Mouse (Mus musculus): ENCODE data around the gene Olfr659. TPM values are rescaled to one million over a fixed set of nuclear protein-coding genes. Genes with fewer than 3 reads are reported as not detected.

The Olfr659 gene
- not detected for polyA plus RNA-seq (2014; fragmentation: Illumina TruSeq; extraction: RNeasy Lipid Tissue Mini Kit (QIAGEN cat#74804); ENCODE audit: low read depth, low replicate concordance)

GRCm38 (mm10) chr7:104666453-104666852 lies at the start of gene Olfr659:
Gene Olfr659 (plus strand): TSS chr7:104666753.

GRCm38 (mm10) chr7:104624494-104624893 lies 42.1 kb upstream of the Olfr659 start, which contains the start of gene Olfr657:
Gene Olfr657 (plus strand): TSS chr7:104624794.

GRCm38 (mm10) chr7:104646841-104647482 lies 19.6 kb upstream of the Olfr659 start, which contains the start of gene Olfr658:
Gene Olfr658 (minus strand): TSS chr7:104647305.

GRCm38 (mm10) chr7:104686201-104686600 lies 19.6 kb downstream of the Olfr659 start, which contains the start of gene Olfr661:
Gene Olfr661 (plus strand): TSS chr7:104686501.

Other genes starting within 250 kb of the Olfr659 start
- 9.6 TPM for gene Trim30a, start 201.6 kb upstream of the Olfr659 start, polyA plus RNA-seq (2014; fragmentation: Illumina TruSeq; extraction: RNeasy Lipid Tissue Mini Kit (QIAGEN cat#74804); ENCODE audit: low read depth, low replicate concordance)
- 6.3 TPM for gene Trim30d, start 158.9 kb upstream of the Olfr659 start, polyA plus RNA-seq (2014; fragmentation: Illumina TruSeq; extraction: RNeasy Lipid Tissue Mini Kit (QIAGEN cat#74804); ENCODE audit: low read depth, low replicate concordance)
- gene Olfr651, start 116.6 kb upstream of the Olfr659 start, polyA plus RNA-seq (2014; fragmentation: Illumina TruSeq; extraction: RNeasy Lipid Tissue Mini Kit (QIAGEN cat#74804); ENCODE audit: low read depth, low replicate concordance): not detected
- gene Olfr652, start 105.9 kb upstream of the Olfr659 start, polyA plus RNA-seq (2014; fragmentation: Illumina TruSeq; extraction: RNeasy Lipid Tissue Mini Kit (QIAGEN cat#74804); ENCODE audit: low read depth, low replicate concordance): not detected
- not detected for gene Olfr653, start 89.4 kb upstream of the Olfr659 start, polyA plus RNA-seq (2014; fragmentation: Illumina TruSeq; extraction: RNeasy Lipid Tissue Mini Kit (QIAGEN cat#74804); ENCODE audit: low read depth, low replicate concordance)
- not detected for gene Olfr654, start 79.7 kb upstream of the Olfr659 start, polyA plus RNA-seq (2014; fragmentation: Illumina TruSeq; extraction: RNeasy Lipid Tissue Mini Kit (QIAGEN cat#74804); ENCODE audit: low read depth, low replicate concordance)
- not detected for gene Olfr655, start 65.0 kb upstream of the Olfr659 start, polyA plus RNA-seq (2014; fragmentation: Illumina TruSeq; extraction: RNeasy Lipid Tissue Mini Kit (QIAGEN cat#74804); ENCODE audit: low read depth, low replicate concordance)
- gene Olfr656, start 52.8 kb upstream of the Olfr659 start, polyA plus RNA-seq (2014; fragmentation: Illumina TruSeq; extraction: RNeasy Lipid Tissue Mini Kit (QIAGEN cat#74804); ENCODE audit: low read depth, low replicate concordance): not detected
- gene Olfr657, start 42.0 kb upstream of the Olfr659 start, polyA plus RNA-seq (2014; fragmentation: Illumina TruSeq; extraction: RNeasy Lipid Tissue Mini Kit (QIAGEN cat#74804); ENCODE audit: low read depth, low replicate concordance): not detected
- not detected for gene Olfr658, start 19.4 kb upstream of the Olfr659 start, polyA plus RNA-seq (2014; fragmentation: Illumina TruSeq; extraction: RNeasy Lipid Tissue Mini Kit (QIAGEN cat#74804); ENCODE audit: low read depth, low replicate concordance)
- not detected for gene Olfr661, start 19.7 kb downstream of the Olfr659 start, polyA plus RNA-seq (2014; fragmentation: Illumina TruSeq; extraction: RNeasy Lipid Tissue Mini Kit (QIAGEN cat#74804); ENCODE audit: low read depth, low replicate concordance)
- not detected for gene Usp17le, start 110.7 kb downstream of the Olfr659 start, polyA plus RNA-seq (2014; fragmentation: Illumina TruSeq; extraction: RNeasy Lipid Tissue Mini Kit (QIAGEN cat#74804); ENCODE audit: low read depth, low replicate concordance)
- 0.22 TPM for gene Usp17lb, start 175.8 kb downstream of the Olfr659 start, polyA plus RNA-seq (2014; fragmentation: Illumina TruSeq; extraction: RNeasy Lipid Tissue Mini Kit (QIAGEN cat#74804); ENCODE audit: low read depth, low replicate concordance)
- gene Usp17la, start 190.3 kb downstream of the Olfr659 start, polyA plus RNA-seq (2014; fragmentation: Illumina TruSeq; extraction: RNeasy Lipid Tissue Mini Kit (QIAGEN cat#74804); ENCODE audit: low read depth, low replicate concordance): not detected
- gene Olfr665, start 211.3 kb downstream of the Olfr659 start, polyA plus RNA-seq (2014; fragmentation: Illumina TruSeq; extraction: RNeasy Lipid Tissue Mini Kit (QIAGEN cat#74804); ENCODE audit: low read depth, low replicate concordance): not detected
- 0.20 TPM for gene Olfr666, start 229.2 kb downstream of the Olfr659 start, polyA plus RNA-seq (2014; fragmentation: Illumina TruSeq; extraction: RNeasy Lipid Tissue Mini Kit (QIAGEN cat#74804); ENCODE audit: low read depth, low replicate concordance)